Mouse (Mus musculus): Measurements from ENCODE around the gene Cenpt. TPM values are rescaled to one million over a fixed set of nuclear protein-coding genes. Genes with fewer than 3 reads are reported as not detected.
"Not testable (repeated sequence)": the region's sequence is repeated elsewhere in the genome, so short reads cannot be mapped to it uniquely, and the experiment has no call there.

Cenpt gene
- total RNA-seq, 2 experiments from 2014 or later: 11.5 to 12.9 TPM

- peak; percentile 87 to 95 for DNase-seq (ENCODE audit: low spot score in 2 of 2)
Measured at GRCm38 (mm10) chr8:105854715-105855216, 1.7 kb upstream of the Cenpt start, which contains the start of gene Thap11. Gene Thap11 (plus strand): TSS chr8:105855132.

GRCm38 (mm10) chr8:105854303-105854702 lies 1.2 kb upstream of the Cenpt start:
- DNase-seq (ENCODE audit: low spot score in 2 of 2): no peak

DNA sequence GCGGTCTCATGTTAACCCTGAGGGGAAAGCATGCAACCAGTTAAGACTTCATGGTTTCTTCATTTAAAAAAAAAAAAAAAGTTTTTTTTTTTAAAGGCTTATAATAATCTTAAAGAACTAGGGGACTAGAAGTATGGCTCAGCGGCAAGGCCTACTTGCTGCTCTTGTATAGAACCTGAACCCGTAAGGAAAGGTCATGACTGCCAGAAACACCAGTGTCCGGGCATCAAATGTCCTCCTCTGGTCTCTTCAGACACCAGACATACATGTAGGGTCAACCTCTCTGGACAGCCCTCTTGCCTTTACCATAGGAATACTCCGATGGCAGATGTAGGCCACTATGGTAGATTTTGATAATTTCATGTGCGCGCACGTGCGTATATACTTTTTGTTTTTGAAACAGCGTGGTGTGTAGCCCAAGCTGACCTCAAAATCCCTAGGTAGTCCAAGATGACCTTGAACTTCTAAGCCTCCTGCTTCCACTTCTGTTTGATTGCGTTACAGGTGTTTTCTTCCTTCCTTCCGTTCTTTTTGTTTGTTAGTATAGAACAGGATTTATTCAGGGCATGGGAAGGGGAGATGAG lies 840 bp downstream of the Cenpt start:
- no peak for DNase-seq (ENCODE audit: low spot score in 2 of 2)

DNA sequence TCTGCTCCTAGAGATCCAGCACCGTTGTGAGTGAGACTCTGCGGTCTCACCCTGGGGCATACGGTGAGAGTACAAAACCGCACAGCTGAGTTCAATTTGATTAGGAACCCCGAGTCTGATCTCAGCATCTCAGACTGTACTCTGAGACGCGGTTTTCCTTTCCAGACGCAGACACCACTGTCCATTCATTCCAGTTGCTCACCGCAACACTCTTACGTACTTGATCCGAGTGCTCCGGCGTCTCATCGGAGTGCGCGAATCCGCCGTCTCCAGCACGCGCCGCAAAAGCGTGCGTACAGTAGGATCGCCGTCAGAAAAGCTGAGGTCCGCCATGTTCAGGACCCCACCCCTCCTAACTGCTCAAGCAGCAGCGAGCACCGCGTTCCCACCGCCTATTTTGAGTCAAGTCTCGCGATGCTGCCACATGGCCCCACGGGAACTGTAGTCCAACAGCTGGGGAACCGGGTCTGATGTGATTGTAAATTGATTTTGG lies 1.4 kb downstream of the Cenpt start:
- peak; percentile 80 to 91 for DNase-seq (ENCODE audit: low spot score in 2 of 2)

GRCm38 (mm10) chr8:105850611-105851010 lies 2.5 kb downstream of the Cenpt start:
- no peak for DNase-seq (ENCODE audit: low spot score in 2 of 2)

DNA sequence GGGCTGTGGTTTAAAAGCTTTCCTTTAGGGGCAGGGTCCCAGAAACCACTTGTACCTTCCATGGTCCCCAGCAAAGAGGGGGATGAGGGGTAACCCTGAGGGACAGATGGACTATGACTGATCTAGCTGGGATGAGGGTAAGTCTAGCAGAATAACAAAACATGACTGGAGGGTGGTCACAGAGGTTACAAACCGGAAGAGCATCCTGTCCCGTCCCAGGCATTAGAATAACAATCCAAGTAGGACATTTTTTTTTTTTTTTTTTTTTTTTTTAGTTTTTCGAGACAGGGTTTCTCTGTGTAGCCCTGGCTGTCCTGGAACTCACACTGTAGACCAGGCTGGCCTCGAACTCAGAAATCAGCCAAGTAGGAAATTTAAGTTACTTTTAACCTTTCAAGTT lies 3.1 kb downstream of the Cenpt start:
- no peak for DNase-seq (ENCODE audit: low spot score in 2 of 2)

- DNase-seq (ENCODE audit: low spot score in 2 of 2): no peak
Measured at GRCm38 (mm10) chr8:105846678-105847077, 6.4 kb downstream of the Cenpt start.

DNA sequence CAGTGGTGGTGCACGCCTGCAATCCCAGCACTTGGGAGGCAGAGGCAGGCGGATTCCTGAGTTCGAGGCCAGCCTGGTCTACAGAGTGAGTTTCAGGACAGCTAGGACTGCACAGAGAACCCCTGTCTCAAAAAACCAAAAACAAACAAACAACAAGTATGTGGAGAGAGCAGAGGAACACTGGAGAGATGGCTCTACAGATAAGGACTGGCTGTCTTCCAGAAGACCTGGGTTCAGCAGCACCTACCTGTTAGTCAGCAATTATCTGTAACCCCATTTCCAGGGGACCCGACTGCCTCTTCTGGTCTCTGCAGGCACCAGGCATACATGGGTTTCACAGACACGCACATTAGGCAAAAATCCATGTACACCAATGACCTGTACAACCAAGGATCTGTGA lies 13.9 kb downstream of the Cenpt start:
- DNase-seq (ENCODE audit: low spot score in 2 of 2): no peak

DNA sequence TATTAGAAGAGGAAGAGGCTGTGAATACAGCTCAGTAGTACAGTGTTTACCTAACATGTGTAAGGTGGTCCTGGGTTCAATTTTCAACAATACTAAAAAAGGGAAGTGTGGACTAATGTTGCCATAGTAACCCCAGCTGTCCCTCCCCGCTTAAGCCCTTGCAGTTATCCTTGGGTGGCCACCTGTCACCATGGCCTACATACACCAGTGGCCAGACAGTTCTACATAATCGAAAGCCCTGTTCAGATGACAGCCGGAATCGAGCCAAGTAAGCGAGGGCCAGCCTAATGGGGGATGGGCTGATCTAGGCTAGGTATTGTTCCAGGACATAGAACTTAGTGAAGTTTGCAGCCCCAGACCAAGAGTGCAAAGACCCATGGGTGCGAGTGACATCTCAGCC lies 16.1 kb downstream of the Cenpt start:
- no peak for DNase-seq (ENCODE audit: low spot score in 2 of 2)

GRCm38 (mm10) chr8:105835318-105835717 lies 17.8 kb downstream of the Cenpt start:
- peak; percentile 30 to 47 for DNase-seq (ENCODE audit: low spot score in 2 of 2)

- not testable (repeated sequence) for DNase-seq (ENCODE audit: low spot score in 2 of 2)
Measured at GRCm38 (mm10) chr8:105833740-105834139, 19.3 kb downstream of the Cenpt start.

- peak; percentile 86 to 92 for DNase-seq (ENCODE audit: low spot score in 2 of 2)
Measured at GRCm38 (mm10) chr8:105826861-105827848, 25.9 kb downstream of the Cenpt start, which contains the start of the genes Ranbp10 and Tsnaxip1. Gene Ranbp10 (minus strand): TSS chr8:105827350. Gene Tsnaxip1 (plus strand): TSS chr8:105827731.

GRCm38 (mm10) chr8:105826379-105826778 lies 26.7 kb downstream of the Cenpt start:
- no peak for DNase-seq (ENCODE audit: low spot score in 2 of 2)

DNA sequence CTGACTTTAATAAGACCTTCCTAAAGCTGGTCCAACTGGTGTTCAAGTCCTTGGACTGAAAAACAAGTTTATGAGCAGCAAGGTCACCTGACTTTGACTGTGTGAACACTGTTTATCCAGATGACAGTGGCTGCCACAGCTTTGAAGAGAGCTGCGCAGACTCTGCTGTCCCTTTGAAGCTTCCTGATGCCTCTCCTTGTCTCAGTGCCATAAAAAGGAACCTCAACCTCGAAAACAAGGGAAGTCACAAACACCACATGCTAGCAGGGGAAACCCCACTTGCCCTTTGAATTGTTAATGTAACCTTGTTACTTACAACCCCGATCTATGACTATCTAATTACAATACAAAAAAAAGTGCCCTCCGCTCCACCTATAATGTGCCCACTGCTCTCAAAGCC lies 27.6 kb downstream of the Cenpt start:
- DNase-seq (ENCODE audit: low spot score in 2 of 2): no peak

DNA sequence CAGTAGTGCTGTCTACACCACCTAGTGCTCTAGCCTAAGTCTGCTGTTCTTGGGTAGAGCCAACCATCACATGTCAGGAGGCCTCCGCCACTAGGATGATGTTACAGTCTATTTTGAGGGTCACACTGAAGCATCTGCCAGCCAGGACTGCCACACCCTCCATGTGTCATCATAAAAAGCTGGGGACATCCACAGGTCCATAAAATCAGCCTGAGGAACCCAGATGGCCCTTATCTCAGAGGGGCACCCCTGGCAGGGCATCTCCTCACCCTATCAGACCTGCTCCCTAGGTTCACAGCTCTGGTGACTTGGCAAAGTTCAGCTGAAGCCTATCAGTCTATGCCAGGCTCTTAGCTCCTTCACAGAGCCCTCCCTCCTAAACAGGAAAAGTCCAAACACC lies 32.2 kb downstream of the Cenpt start:
- peak in 1 of 2 experiments; percentile 13 for DNase-seq (ENCODE audit: low spot score in 2 of 2)

DNA sequence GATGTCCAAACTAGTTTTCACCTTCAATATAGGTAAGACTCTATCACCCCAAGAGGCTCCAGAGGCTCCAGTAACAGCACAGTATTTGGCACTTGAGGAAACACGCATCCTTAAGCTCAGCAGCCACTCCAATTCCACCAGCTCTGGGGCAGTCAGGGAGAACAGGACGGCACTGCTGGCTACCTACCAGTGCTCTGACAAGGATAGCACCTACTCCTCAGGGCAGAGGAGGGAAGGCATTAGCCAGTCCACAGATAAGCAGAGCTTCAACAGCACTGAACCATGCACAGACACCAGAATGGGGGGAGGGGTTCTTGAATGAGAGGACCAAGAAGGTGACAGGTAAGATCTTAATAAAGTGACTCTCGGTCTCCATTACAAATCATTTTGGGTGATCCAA lies 33.4 kb downstream of the Cenpt start:
- no peak for DNase-seq (ENCODE audit: low spot score in 2 of 2)

GRCm38 (mm10) chr8:105813241-105813640 lies 39.8 kb downstream of the Cenpt start:
- DNase-seq (ENCODE audit: low spot score in 2 of 2): no peak

DNA sequence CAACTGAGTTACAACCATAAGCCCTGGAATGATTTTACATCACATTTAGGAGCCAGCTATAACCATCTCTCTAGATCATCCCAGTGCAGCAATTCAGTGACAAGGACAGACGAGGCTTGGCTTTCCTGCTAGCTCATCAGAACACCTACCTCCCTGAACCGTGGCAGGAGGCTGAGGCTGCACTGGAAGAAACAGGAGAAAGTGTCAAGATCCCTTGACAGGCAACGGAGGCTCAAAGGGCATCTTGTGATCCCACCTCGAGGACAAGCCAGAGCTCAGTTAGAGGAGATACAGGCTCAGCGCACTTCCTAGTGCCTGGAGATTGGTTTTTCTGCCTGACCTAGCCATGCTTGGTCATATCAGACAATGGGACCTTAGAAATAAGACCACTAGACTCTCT lies 40.6 kb downstream of the Cenpt start:
- DNase-seq (ENCODE audit: low spot score in 2 of 2): no peak

DNA sequence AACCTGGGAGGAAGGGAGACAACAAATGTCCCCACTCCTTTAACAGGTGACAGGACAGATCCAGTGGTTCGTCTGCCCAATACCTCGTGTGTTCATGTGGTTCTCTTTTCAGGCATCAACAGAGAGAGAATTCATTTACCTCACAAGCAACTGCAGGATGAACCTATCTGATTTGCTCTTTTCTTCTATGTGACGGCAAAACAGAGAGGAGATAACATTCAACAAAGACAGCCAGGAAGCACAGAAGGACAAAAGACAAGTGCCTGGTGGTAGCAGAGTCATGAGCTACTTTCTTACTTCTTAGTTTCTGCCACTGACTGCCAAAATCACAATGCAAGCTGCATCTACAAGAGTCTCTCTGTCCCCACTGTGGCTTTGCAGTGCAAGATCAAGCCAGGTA lies 41.5 kb downstream of the Cenpt start:
- no peak for DNase-seq (ENCODE audit: low spot score in 2 of 2)

- no peak for DNase-seq (ENCODE audit: low spot score in 2 of 2)
Measured at GRCm38 (mm10) chr8:105811061-105811460, 42.0 kb downstream of the Cenpt start.

DNA sequence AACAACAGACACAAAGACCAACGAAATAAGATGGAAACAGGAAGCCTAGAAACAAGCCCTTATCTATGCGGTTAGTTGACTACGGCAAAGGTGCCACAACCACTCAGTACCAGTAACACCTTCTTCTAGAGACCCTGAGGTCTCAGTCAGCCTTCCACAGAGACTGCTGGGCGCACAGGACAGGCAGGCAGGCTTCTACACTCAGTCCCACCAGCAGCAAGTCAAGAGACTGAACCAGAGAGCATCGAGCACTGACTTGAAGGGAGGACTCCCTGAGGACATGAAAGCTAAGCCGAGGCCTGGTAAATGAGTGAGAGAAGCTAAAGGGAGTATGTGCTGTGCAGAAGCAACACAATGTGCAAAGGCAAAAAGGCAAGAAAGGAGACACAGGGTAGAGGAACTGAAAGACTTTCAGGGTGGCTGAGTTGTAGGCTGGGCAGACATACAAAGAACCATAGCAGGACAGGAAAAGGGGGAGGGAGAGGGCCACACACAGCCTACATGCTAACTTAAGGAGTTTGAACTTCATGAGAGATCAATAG lies 42.8 kb downstream of the Cenpt start:
- DNase-seq (ENCODE audit: low spot score in 2 of 2): no peak

- peak; percentile 20 to 40 for DNase-seq (ENCODE audit: low spot score in 2 of 2)
Measured at GRCm38 (mm10) chr8:105808480-105808879, 44.6 kb downstream of the Cenpt start.
